Mouse (Mus musculus): ENCODE data around the gene Polr2b.

Polr2b gene

DNA sequence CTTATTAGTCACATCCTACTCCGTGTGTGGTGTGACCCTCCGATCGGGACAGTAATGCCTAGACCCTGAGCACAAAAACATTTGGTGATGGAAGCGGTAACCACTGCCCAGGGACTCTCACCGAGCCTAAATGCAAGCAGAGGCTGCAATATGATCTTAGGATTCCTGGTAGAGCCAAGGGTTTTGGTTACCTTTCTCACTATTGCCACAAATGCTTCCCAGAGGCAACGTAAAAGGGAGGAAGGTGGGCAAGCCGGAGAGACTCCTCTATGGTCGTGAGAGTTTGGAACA is 77.4 kb downstream of the Polr2b start:
- DNase-seq (ENCODE audit: low read depth): no peak

DNA sequence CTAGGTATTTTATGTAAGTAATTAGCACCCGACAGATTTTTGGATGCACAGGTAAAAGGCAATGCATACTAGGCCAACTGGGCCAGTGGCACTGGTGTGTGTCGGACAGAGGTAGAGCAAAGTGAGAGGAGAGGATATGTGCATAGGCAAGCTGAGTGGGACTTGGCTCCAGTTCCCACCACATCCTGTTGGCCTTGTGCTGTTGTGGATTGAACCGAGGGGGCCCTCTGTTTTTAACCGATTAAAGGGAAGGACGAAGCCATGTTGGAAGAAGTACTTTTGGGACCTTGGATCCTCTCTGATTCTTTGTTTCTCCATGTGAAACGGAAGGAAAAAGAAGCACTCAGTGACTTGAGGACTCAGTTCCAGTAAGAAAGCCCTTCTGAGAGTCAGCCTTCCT is 78.4 kb downstream of the Polr2b start:
- DNase-seq (ENCODE audit: low read depth): no peak

DNA sequence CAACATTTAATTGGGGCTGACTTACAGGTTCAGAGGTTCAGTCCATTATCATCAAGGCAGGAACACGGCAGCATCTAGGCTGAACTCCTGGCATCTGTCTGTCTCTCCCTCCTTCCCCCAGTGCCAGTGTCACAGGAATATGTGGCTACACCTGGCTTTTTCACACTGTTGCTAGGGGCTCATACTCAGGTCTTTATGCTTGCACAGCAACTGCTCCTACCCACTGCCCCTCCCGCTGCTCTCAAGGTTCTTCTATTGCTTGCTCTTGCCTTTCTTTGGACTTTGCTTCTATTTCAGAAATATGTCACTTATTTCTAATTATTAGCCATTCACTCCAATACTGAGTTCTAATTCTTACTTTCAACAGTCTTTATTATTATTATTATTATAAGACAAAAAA is 80.3 kb downstream of the Polr2b start:
- DNase-seq (ENCODE audit: low read depth): no peak

DNA sequence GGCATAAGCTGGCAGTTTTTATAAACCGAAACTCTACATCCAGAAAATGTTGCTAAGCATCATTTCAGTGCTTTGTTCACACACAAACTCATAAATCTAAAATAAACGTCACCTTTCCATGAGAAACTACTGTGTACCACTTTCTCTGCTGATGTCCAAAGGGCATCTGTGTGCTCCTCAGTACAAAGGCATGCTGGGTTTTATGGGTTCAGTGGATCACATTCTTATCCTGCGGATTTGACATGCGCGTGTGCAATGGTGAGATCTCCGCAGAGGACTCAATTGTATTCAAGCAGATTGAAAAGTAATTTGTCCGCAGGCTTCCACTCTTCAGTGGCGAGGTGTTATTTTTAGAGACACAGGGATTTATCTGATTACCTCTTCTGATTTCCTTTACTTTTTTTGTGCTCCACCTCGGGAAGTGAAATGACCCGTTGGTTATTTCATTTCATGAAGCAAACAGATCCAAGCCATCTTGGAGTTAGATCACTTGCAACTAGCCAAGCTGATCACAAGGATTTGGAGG is 83.2 kb downstream of the Polr2b start:
- no peak for DNase-seq (ENCODE audit: low read depth)

DNA sequence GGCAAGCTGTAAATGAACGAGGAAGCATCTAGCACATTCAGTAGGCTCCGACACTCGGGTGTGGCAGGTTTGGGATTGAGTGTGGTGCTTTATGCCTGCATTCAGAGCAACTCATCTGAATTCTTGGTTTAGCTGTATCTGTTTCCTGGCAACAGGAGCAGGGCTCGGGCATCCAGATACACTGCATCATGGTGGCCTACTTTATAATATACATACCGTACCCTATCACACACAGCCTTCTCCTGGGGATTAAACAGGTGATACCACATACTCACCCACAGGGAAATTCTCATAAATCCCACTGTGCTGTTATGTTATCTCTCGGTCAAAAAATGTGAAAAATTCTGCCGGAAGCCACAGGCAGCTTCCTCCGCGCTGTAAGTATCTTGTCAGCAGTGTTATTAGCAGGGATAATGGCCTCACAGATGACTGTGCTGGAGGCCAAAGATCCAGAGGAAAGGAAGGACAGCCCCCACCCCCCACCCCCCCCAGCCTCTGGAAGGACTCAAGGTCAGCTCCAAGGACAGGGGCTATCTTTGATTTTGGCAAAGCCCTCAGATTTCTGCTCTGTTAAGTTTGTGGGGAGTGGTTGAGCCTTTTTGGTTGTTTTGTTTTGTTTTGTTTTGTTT is 84.2 kb downstream of the Polr2b start:
- no peak for DNase-seq (ENCODE audit: low read depth)

DNA sequence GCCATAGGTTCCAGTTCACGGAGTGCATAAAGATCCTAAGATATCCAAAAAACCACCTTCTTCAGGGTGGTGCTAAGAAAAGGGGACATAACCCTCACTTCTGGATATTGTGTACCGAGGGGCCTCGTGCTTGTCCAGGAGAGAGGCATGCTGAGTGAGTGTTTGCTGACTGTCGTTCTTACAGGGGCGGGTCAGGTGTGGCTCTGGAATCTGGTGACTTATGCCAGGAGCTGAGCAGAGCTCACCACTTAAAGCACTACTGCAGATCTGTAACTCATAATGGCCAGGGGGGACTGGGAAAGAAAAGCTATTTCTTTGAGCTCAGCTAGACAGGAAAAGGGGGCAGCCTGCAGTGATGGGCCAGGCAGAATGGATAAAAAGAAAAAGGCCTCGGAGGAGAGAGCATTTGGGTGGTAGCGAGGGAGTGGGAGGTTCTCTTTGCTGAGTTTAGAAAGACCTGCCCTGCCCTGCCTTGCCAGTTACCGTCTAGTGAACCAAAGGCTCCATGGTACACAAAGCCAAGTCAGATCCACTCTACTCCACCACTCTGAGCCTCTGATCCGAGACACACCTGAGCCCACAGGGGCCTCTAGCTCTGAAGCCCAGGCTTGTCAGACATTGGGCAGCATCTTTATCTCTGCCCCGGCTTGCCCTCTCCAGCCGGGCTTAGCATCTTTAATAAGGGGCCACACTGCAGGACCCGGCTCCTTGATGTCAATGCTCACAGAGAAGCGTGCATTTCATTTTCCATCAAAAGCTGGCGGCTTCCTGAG is 88.5 kb downstream of the Polr2b start:
- no peak for DNase-seq (ENCODE audit: low read depth)
